Mouse (Mus musculus): ENCODE measurements around the gene Zfp36. TPM values are rescaled to one million over a fixed set of nuclear protein-coding genes. Genes with fewer than 3 reads are reported as not detected.

Zfp36 gene
- polyA plus RNA-seq, 1 experiment from 2014 or later: 5.1 TPM

- 0 out of 2 replicates have a peak overlapping the region, but pooled peaks have one; percentile 27 for H3K27ac ChIP-seq (ENCODE audit: low read depth, low read length)
- H3K9ac ChIP-seq (ENCODE audit: low read length): no peak overlapping the region
- H3K9me3 ChIP-seq (ENCODE audit: control insufficient read depth, low read length): no peaks in the 10 kb centered on the region
- WGBS: 82% methylated on average over 7 of the region's 7 CpGs
- H3K4me2 ChIP-seq (ENCODE audit: low read depth): no peak overlapping the region
- peaks cover 7% of the 10 kb centered on the region for H3K36me3 ChIP-seq (ENCODE audit: control insufficient read depth, insufficient read depth, low read length)
- no peaks in the 10 kb centered on the region for H3K27me3 ChIP-seq (ENCODE audit: control insufficient read depth, insufficient read depth, low read length)
- DNase-seq (ENCODE audit: low spot score) (no peak), ATAC-seq (ENCODE audit: insufficient read depth, low FRiP score, low TSS enrichment) (no peak)
- peaks cover 35% of the 10 kb centered on the region for H3K4me1 ChIP-seq (ENCODE audit: control insufficient read depth, insufficient read depth, low read length)
- no peak overlapping the region for H3K4me3 ChIP-seq (ENCODE audit: low read depth, low read length)
Observed at GRCm38 (mm10) chr7:28373891-28374495, 6.1 kb downstream of the Zfp36 start.

- Histone ChIP-seq H3K4me2 (ENCODE audit: low read depth) (peak overlapping the region; percentile 32), H3K27ac (ENCODE audit: low read depth, low read length) (peak overlapping the region; percentile 88; the same call in 1 of the 2 replicates), H3K9me3 (ENCODE audit: control insufficient read depth, low read length) (no peaks in the 10 kb centered on the region), H3K9ac (ENCODE audit: low read length) (no peak overlapping the region), H3K4me3 (ENCODE audit: low read depth, low read length) (peak overlapping the region; percentile 82), H3K27me3 (ENCODE audit: control insufficient read depth, insufficient read depth, low read length) (no peaks in the 10 kb centered on the region), H3K4me1 (ENCODE audit: control insufficient read depth, insufficient read depth, low read length) (peaks cover 29% of the 10 kb centered on the region), H3K36me3 (ENCODE audit: control insufficient read depth, insufficient read depth, low read length) (peaks cover 7% of the 10 kb centered on the region)
- DNase-seq (ENCODE audit: low spot score): peak; percentile 81
- ATAC-seq (ENCODE audit: insufficient read depth, low FRiP score, low TSS enrichment): peak; percentile 10; the same call in 1 of the 2 replicates
- under 1% methylated on average over 9 of the region's 9 CpGs for WGBS
Observed at GRCm38 (mm10) chr7:28373131-28373581, 6.9 kb downstream of the Zfp36 start.

- DNase-seq (ENCODE audit: low spot score): peak; percentile 98
- Histone ChIP-seq H3K27me3 (ENCODE audit: control insufficient read depth, insufficient read depth, low read length) (no peaks in the 10 kb centered on the region), H3K27ac (ENCODE audit: low read depth, low read length) (peak within 1 kb of the TSS; percentile 88), H3K4me1 (ENCODE audit: control insufficient read depth, insufficient read depth, low read length) (peaks cover 24% of the 10 kb centered on the region), H3K4me2 (ENCODE audit: low read depth) (peak within 1 kb of the TSS; percentile 88), H3K9ac (ENCODE audit: low read length) (peak within 1 kb of the TSS; percentile 88), H3K9me3 (ENCODE audit: control insufficient read depth, low read length) (no peaks in the 10 kb centered on the region), H3K4me3 (ENCODE audit: low read depth, low read length) (peak within 1 kb of the TSS; percentile 82), H3K36me3 (ENCODE audit: control insufficient read depth, insufficient read depth, low read length) (peaks cover 9% of the 10 kb centered on the region)
- WGBS: under 1% methylated on average over 64 of the region's 66 CpGs
- ATAC-seq (ENCODE audit: insufficient read depth, low FRiP score, low TSS enrichment): peak; percentile 75
Observed at GRCm38 (mm10) chr7:28372251-28373108, 7.6 kb downstream of the Zfp36 start, which contains the start of gene Plekhg2. TSS of gene Plekhg2 (minus strand) at chr7:28372599.

GRCm38 (mm10) chr7:28371514-28371989, 8.5 kb downstream of the Zfp36 start:
- Histone ChIP-seq H3K36me3 (ENCODE audit: control insufficient read depth, insufficient read depth, low read length) (peaks cover 17% of the 10 kb centered on the region), H3K27me3 (ENCODE audit: control insufficient read depth, insufficient read depth, low read length) (no peaks in the 10 kb centered on the region), H3K9ac (ENCODE audit: low read length) (peak overlapping the region; percentile 88), H3K9me3 (ENCODE audit: control insufficient read depth, low read length) (no peaks in the 10 kb centered on the region), H3K4me3 (ENCODE audit: low read depth, low read length) (peak overlapping the region; percentile 82), H3K4me1 (ENCODE audit: control insufficient read depth, insufficient read depth, low read length) (peaks cover 22% of the 10 kb centered on the region), H3K4me2 (ENCODE audit: low read depth) (peak overlapping the region; percentile 88), H3K27ac (ENCODE audit: low read depth, low read length) (peak overlapping the region; percentile 88)
- DNase-seq (ENCODE audit: low spot score) (peak; percentile 65), ATAC-seq (ENCODE audit: insufficient read depth, low FRiP score, low TSS enrichment) (peak; percentile 5; the same call in 1 of the 2 replicates)
- WGBS: under 1% methylated on average over 36 of the region's 43 CpGs

GRCm38 (mm10) chr7:28370977-28371513, 9.0 kb downstream of the Zfp36 start:
- Histone ChIP-seq H3K4me3 (ENCODE audit: low read depth, low read length) (peak overlapping the region; percentile 82), H3K4me2 (ENCODE audit: low read depth) (peak overlapping the region; percentile 88), H3K36me3 (ENCODE audit: control insufficient read depth, insufficient read depth, low read length) (peaks cover 19% of the 10 kb centered on the region), H3K4me1 (ENCODE audit: control insufficient read depth, insufficient read depth, low read length) (peaks cover 17% of the 10 kb centered on the region), H3K27me3 (ENCODE audit: control insufficient read depth, insufficient read depth, low read length) (no peaks in the 10 kb centered on the region), H3K9ac (ENCODE audit: low read length) (peak overlapping the region; percentile 88), H3K9me3 (ENCODE audit: control insufficient read depth, low read length) (no peaks in the 10 kb centered on the region), H3K27ac (ENCODE audit: low read depth, low read length) (peak overlapping the region; percentile 88; the same call in 1 of the 2 replicates)
- DNase-seq (ENCODE audit: low spot score) (no peak), ATAC-seq (ENCODE audit: insufficient read depth, low FRiP score, low TSS enrichment) (no peak)
- 9% methylated on average over 11 of the region's 11 CpGs for WGBS

- 93% methylated on average over 14 of the region's 14 CpGs for WGBS
- H3K4me3 ChIP-seq (ENCODE audit: low read depth, low read length): peak overlapping the region; percentile 82
- ATAC-seq (ENCODE audit: insufficient read depth, low FRiP score, low TSS enrichment) (no peak), DNase-seq (ENCODE audit: low spot score) (no peak)
- no peaks in the 10 kb centered on the region for H3K27me3 ChIP-seq (ENCODE audit: control insufficient read depth, insufficient read depth, low read length)
- peaks cover 22% of the 10 kb centered on the region for H3K36me3 ChIP-seq (ENCODE audit: control insufficient read depth, insufficient read depth, low read length)
- H3K4me1 ChIP-seq (ENCODE audit: control insufficient read depth, insufficient read depth, low read length): peaks cover 12% of the 10 kb centered on the region
- H3K9ac ChIP-seq (ENCODE audit: low read length): peak overlapping the region; percentile 26
- H3K4me2 ChIP-seq (ENCODE audit: low read depth): peak overlapping the region; percentile 88; the same call in 1 of the 2 replicates
- H3K9me3 ChIP-seq (ENCODE audit: control insufficient read depth, low read length): no peaks in the 10 kb centered on the region
- no peak overlapping the region for H3K27ac ChIP-seq (ENCODE audit: low read depth, low read length)
Observed at GRCm38 (mm10) chr7:28370051-28370450, 10.0 kb downstream of the Zfp36 start.

- Histone ChIP-seq H3K9ac (ENCODE audit: low read length) (no peak overlapping the region), H3K4me2 (ENCODE audit: low read depth) (no peak overlapping the region), H3K9me3 (ENCODE audit: control insufficient read depth, low read length) (no peaks in the 10 kb centered on the region), H3K27ac (ENCODE audit: low read depth, low read length) (no peak overlapping the region), H3K4me3 (ENCODE audit: low read depth, low read length) (no peak overlapping the region), H3K36me3 (ENCODE audit: control insufficient read depth, insufficient read depth, low read length) (peaks cover 32% of the 10 kb centered on the region), H3K4me1 (ENCODE audit: control insufficient read depth, insufficient read depth, low read length) (peaks cover 12% of the 10 kb centered on the region), H3K27me3 (ENCODE audit: control insufficient read depth, insufficient read depth, low read length) (no peaks in the 10 kb centered on the region)
- WGBS: 93% methylated on average over 16 of the region's 16 CpGs
- DNase-seq (ENCODE audit: low spot score) (no peak), ATAC-seq (ENCODE audit: insufficient read depth, low FRiP score, low TSS enrichment) (no peak)
Observed at GRCm38 (mm10) chr7:28368276-28368920, 11.7 kb downstream of the Zfp36 start.

GRCm38 (mm10) chr7:28367663-28368275, 12.3 kb downstream of the Zfp36 start:
- DNase-seq (ENCODE audit: low spot score) (no peak), ATAC-seq (ENCODE audit: insufficient read depth, low FRiP score, low TSS enrichment) (no peak)
- no peak overlapping the region for H3K4me2 ChIP-seq (ENCODE audit: low read depth)
- no peak overlapping the region for H3K9ac ChIP-seq (ENCODE audit: low read length)
- peaks cover 12% of the 10 kb centered on the region for H3K4me1 ChIP-seq (ENCODE audit: control insufficient read depth, insufficient read depth, low read length)
- H3K36me3 ChIP-seq (ENCODE audit: control insufficient read depth, insufficient read depth, low read length): peaks cover 33% of the 10 kb centered on the region
- H3K27ac ChIP-seq (ENCODE audit: low read depth, low read length): no peak overlapping the region
- H3K9me3 ChIP-seq (ENCODE audit: control insufficient read depth, low read length): no peaks in the 10 kb centered on the region
- H3K27me3 ChIP-seq (ENCODE audit: control insufficient read depth, insufficient read depth, low read length): no peaks in the 10 kb centered on the region
- H3K4me3 ChIP-seq (ENCODE audit: low read depth, low read length): no peak overlapping the region
- 92% methylated on average over 16 of the region's 16 CpGs for WGBS
